Mouse (Mus musculus) lung, embryonic 16.5 days (tissue): ENCODE measurements at regions not wholly inside any gene's neighbourhood (a gene's known extent, or its start where the extent isn't known, plus 50 kb on each side); places are given as distances from the start of the nearest gene placed in this dataset.

Experiments used
- ATAC-seq: fragments of 200-750 bp; cut with Nextera tagmentation; 2 replicates; pipeline ENCODE4 v1.8.0; 2017; ENCODE audit warnings: low read depth, mild to moderate bottlenecking, moderate library complexity
- H3K27ac ChIP-seq: fragments of 300-500 bp; sonication (generic); 2 replicates; pipeline ENCODE4 v1.5.1; 2014; ENCODE audit warnings: mild to moderate bottlenecking, control low read depth, low read length
- H3K27me3 ChIP-seq: fragments of 300-500 bp; sonication (generic); 2 replicates; pipeline ENCODE4 v1.6.1; 2014; ENCODE audit warnings: low read depth, low read length, mixed read lengths; ENCODE audit not compliant: control insufficient read depth, insufficient read depth
- H3K36me3 ChIP-seq: fragments of 300-500 bp; sonication (generic); 2 replicates; pipeline ENCODE4 v1.6.1; 2014; ENCODE audit warnings: low read length; ENCODE audit not compliant: control insufficient read depth, insufficient read depth
- H3K4me1 ChIP-seq: fragments of 300-500 bp; sonication (generic); replicated peaks from 2 replicates; pipeline ENCODE4 v1.6.1; 2014; ENCODE audit warnings: low read length, mixed read lengths; ENCODE audit not compliant: control insufficient read depth, insufficient read depth
- H3K4me2 ChIP-seq: fragments of 300-500 bp; sonication (generic); 2 replicates; pipeline ENCODE4 v1.6.1; 2014; ENCODE audit warnings: low read depth, low read length, control low read depth
- H3K4me3 ChIP-seq: fragments of 300-500 bp; sonication (generic); 2 replicates; pipeline ENCODE4 v1.5.1; 2014; ENCODE audit warnings: mild to moderate bottlenecking, low read length, control low read depth
- H3K9ac ChIP-seq: fragments of 300-500 bp; sonication (generic); 2 replicates; pipeline ENCODE4 v1.6.1; 2014; ENCODE audit warnings: low read length, control low read depth
- H3K9me3 ChIP-seq: fragments of 300-500 bp; sonication (generic); 2 replicates; pipeline ENCODE4 v1.6.1; 2016; ENCODE audit warnings: low read length; ENCODE audit not compliant: control insufficient read depth
- WGBS: fragments of 180-500 bp; shearing (Covaris S2); extraction: QIAGEN DNeasy Blood & Tissue Kit; methylation state at CpG from one replicate; pipeline ENCODE4 v1.1.7; 2014; 5-methylcytosine and 5-hydroxymethylcytosine counted together

- Histone ChIP-seq H3K27me3 (no peaks in the 10 kb centered on the region), H3K4me1 (no peaks in the 10 kb centered on the region), H3K27ac (no peak overlapping the region), H3K9ac (no peak overlapping the region), H3K36me3 (no peaks in the 10 kb centered on the region), H3K4me2 (no peak overlapping the region), H3K9me3 (no peaks in the 10 kb centered on the region), H3K4me3 (no peak overlapping the region)
- 46% methylated on average over 2 of the region's 2 CpGs for WGBS
- ATAC-seq, result no peak
These were observed 57.5 kb downstream of the Ins1 start for GRCm38 (mm10) chr19:52321626-52322025.

- Histone ChIP-seq H3K36me3 (no peaks in the 10 kb centered on the region), H3K4me2 (no peak overlapping the region), H3K4me3 (no peak overlapping the region), H3K4me1 (no peaks in the 10 kb centered on the region), H3K27me3 (no peaks in the 10 kb centered on the region), H3K9ac (no peak overlapping the region), H3K27ac (no peak overlapping the region), H3K9me3 (no peaks in the 10 kb centered on the region)
- no peak for ATAC-seq
- WGBS, result 85% methylated on average over 1 of the region's 1 CpGs
These were observed 67.3 kb downstream of the Ins1 start for GRCm38 (mm10) chr19:52331398-52331797.

GRCm38 (mm10) chr19:52355175-52355574 is 91.1 kb downstream of the Ins1 start:
- H3K9me3 ChIP-seq, result no peaks in the 10 kb centered on the region
- 63% methylated on average over 2 of the region's 2 CpGs for WGBS
- ATAC-seq, result no peak

GRCm38 (mm10) chr19:52374892-52375578 is 110.9 kb downstream of the Ins1 start:
- H3K27ac ChIP-seq, result no peak overlapping the region
- no peaks in the 10 kb centered on the region for H3K36me3 ChIP-seq
- no peaks in the 10 kb centered on the region for H3K9me3 ChIP-seq
- H3K4me2 ChIP-seq, result no peak overlapping the region
- ATAC-seq, result no peak
- no peaks in the 10 kb centered on the region for H3K27me3 ChIP-seq
- no peak overlapping the region for H3K9ac ChIP-seq
- H3K4me1 ChIP-seq, result no peaks in the 10 kb centered on the region
- WGBS, result 74% methylated on average over 4 of the region's 4 CpGs
- no peak overlapping the region for H3K4me3 ChIP-seq

More at GRCm38 (mm10) chr19:52355175-52355574, 91.1 kb downstream of the Ins1 start:
- Histone ChIP-seq H3K9ac (no peak overlapping the region), H3K27ac (no peak overlapping the region), H3K4me3 (no peak overlapping the region), H3K4me1 (no peaks in the 10 kb centered on the region), H3K27me3 (no peaks in the 10 kb centered on the region), H3K36me3 (no peaks in the 10 kb centered on the region), H3K4me2 (no peak overlapping the region)

- no peaks in the 10 kb centered on the region for H3K4me1 ChIP-seq
- no peak overlapping the region for H3K9ac ChIP-seq
- H3K27ac ChIP-seq, result no peak overlapping the region
- no peak for ATAC-seq
- no peak overlapping the region for H3K4me2 ChIP-seq
- no peaks in the 10 kb centered on the region for H3K27me3 ChIP-seq
- H3K9me3 ChIP-seq, result no peaks in the 10 kb centered on the region
- H3K36me3 ChIP-seq, result no peaks in the 10 kb centered on the region
- H3K4me3 ChIP-seq, result no peak overlapping the region
- WGBS, result 79% methylated on average over 1 of the region's 1 CpGs
These were observed 142.6 kb downstream of the Ins1 start for GRCm38 (mm10) chr19:52406653-52407052.

GRCm38 (mm10) chr19:52428768-52429167 is 164.7 kb downstream of the Ins1 start:
- no peak overlapping the region for H3K27ac ChIP-seq
- H3K9me3 ChIP-seq, result no peaks in the 10 kb centered on the region
- no peak overlapping the region for H3K9ac ChIP-seq
- ATAC-seq, result no peak
- no peak overlapping the region for H3K4me3 ChIP-seq
- H3K4me2 ChIP-seq, result no peak overlapping the region
- H3K36me3 ChIP-seq, result no peaks in the 10 kb centered on the region
- H3K4me1 ChIP-seq, result no peaks in the 10 kb centered on the region
- WGBS, result 26% methylated on average over 2 of the region's 2 CpGs
- H3K27me3 ChIP-seq, result no peaks in the 10 kb centered on the region

- ATAC-seq, result 0 out of 2 replicates have a peak, but pooled peaks have one; percentile 36
These were observed 178.4 kb downstream of the Ins1 start for GRCm38 (mm10) chr19:52442523-52442922.

GRCm38 (mm10) chr19:52448931-52449330 is 184.8 kb downstream of the Ins1 start:
- Histone ChIP-seq H3K27ac (no peak overlapping the region), H3K4me1 (no peaks in the 10 kb centered on the region), H3K27me3 (no peaks in the 10 kb centered on the region), H3K4me2 (no peak overlapping the region), H3K9ac (no peak overlapping the region), H3K36me3 (no peaks in the 10 kb centered on the region), H3K4me3 (no peak overlapping the region), H3K9me3 (no peaks in the 10 kb centered on the region)
- 86% methylated on average over 4 of the region's 4 CpGs for WGBS
- no peak for ATAC-seq

More at GRCm38 (mm10) chr19:52442523-52442922, 178.4 kb downstream of the Ins1 start:
- Histone ChIP-seq H3K27me3 (no peaks in the 10 kb centered on the region), H3K9me3 (no peaks in the 10 kb centered on the region), H3K4me3 (no peak overlapping the region), H3K4me1 (no peaks in the 10 kb centered on the region), H3K27ac (no peak overlapping the region), H3K36me3 (no peaks in the 10 kb centered on the region), H3K4me2 (no peak overlapping the region), H3K9ac (no peak overlapping the region)
- 48% methylated on average over 4 of the region's 4 CpGs for WGBS

GRCm38 (mm10) chr19:52449392-52449791 is 185.3 kb downstream of the Ins1 start:
- H3K36me3 ChIP-seq, result no peaks in the 10 kb centered on the region
- no peak overlapping the region for H3K4me2 ChIP-seq
- no peaks in the 10 kb centered on the region for H3K9me3 ChIP-seq
- no peaks in the 10 kb centered on the region for H3K4me1 ChIP-seq
- no peak overlapping the region for H3K4me3 ChIP-seq
- H3K27ac ChIP-seq, result no peak overlapping the region
- no peaks in the 10 kb centered on the region for H3K27me3 ChIP-seq
- no peak for ATAC-seq
- H3K9ac ChIP-seq, result no peak overlapping the region
- WGBS, result 65% methylated on average over 4 of the region's 4 CpGs
